Mouse (Mus musculus) testis, adult 2 months (tissue): ENCODE measurements at regions not wholly inside any gene's neighbourhood (a gene's known extent, or its start where the extent isn't known, plus 50 kb on each side); places are given as distances from the start of the nearest gene placed in this dataset.

Source experiments
- CTCF ChIP-seq: fragments of 200-500 bp; IDR thresholded peaks from 2 replicates; pipeline ENCODE4 v1.5.1; 2012; ENCODE audit warnings: low read depth, mild to moderate bottlenecking, inconsistent platforms, low read length, moderate library complexity; ENCODE audit not compliant: control insufficient read depth, insufficient read depth, insufficient replicate concordance
- POLR2A ChIP-seq: fragments of 200-500 bp; IDR thresholded peaks from 2 replicates; pipeline ENCODE4 v1.6.1; 2012; ENCODE audit warnings: low read depth, mild to moderate bottlenecking, inconsistent platforms, low read length, moderate library complexity; ENCODE audit not compliant: control insufficient read depth

GRCm38 (mm10) chrX:57917441-57918145, 104.9 kb upstream of the Zic3 start:
- TF ChIP-seq POLR2A (no peak), CTCF (no peak)
